Mouse (Mus musculus) forebrain, embryonic 10.5 days (tissue): ENCODE results near the gene Iqch. TPM values are rescaled to one million over a fixed set of nuclear protein-coding genes. Genes with fewer than 3 reads are reported as not detected.

Experiments
- DNase-seq: peaks from one replicate; pipeline ENCODE4 v3.0.0-alpha.2; 2017; ENCODE audit warnings: low spot score; ENCODE audit errors: extremely low spot score
- H3K27ac ChIP-seq: fragments of 300-500 bp; sonication (generic); 2 replicates; pipeline ENCODE4 v1.5.1; 2016; ENCODE audit warnings: mild to moderate bottlenecking
- H3K27me3 ChIP-seq: fragments of 300-500 bp; sonication (generic); 2 replicates; pipeline ENCODE4 v1.6.1; 2016; ENCODE audit warnings: mild to moderate bottlenecking; ENCODE audit not compliant: poor library complexity, severe bottlenecking
- H3K36me3 ChIP-seq: fragments of 300-500 bp; sonication (generic); replicated peaks from 2 replicates; pipeline ENCODE4 v1.6.1; 2016; ENCODE audit warnings: mild to moderate bottlenecking, moderate library complexity
- H3K4me1 ChIP-seq: fragments of 300-500 bp; sonication (generic); 2 replicates; pipeline ENCODE4 v1.6.1; 2016
- H3K4me3 ChIP-seq: fragments of 300-500 bp; sonication (generic); 2 replicates; pipeline ENCODE4 v1.5.1; 2016; ENCODE audit warnings: mild to moderate bottlenecking, moderate library complexity
- H3K9me3 ChIP-seq: fragments of 300-500 bp; sonication (generic); 2 replicates; pipeline ENCODE4 v1.6.1; 2016; ENCODE audit warnings: mild to moderate bottlenecking, moderate library complexity
- WGBS: fragments of 180-500 bp; shearing (Covaris S2); methylation state at CpG from one replicate; pipeline ENCODE4 v1.1.7; 2016; 5-methylcytosine and 5-hydroxymethylcytosine counted together
- polyA plus RNA-seq: library from polyadenylated mRNA; unstranded; fragments of >200 nt; fragmentation: Nextera tagmentation; extraction: Ambion mirVana; gene quantifications from 2 replicates; pipeline ENCODE4 v1.2.1, GENCODE M21; 2016

Iqch gene
- polyA plus RNA-seq, 1 experiment from 2014 or later: 0.04 TPM

DNA sequence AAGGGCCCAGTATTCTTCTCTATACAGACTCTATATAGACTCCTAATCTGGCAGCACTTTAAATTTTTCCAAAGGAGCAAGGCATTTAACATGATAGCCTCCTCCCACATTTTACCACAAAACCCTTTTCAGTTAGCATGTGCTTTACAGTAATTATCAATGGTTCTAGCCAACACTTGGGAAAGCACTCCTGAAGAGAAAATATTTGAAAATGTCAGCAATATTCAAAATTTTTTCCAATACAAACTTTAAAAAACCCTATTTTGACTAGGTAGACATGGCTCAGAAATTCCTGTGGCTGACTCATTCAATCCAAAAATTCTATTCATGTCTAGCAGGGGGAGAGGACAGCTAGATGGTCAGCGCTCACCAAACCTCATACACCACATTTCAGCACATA is 100.8 kb downstream of the Iqch start:
- no peaks in the 10 kb centered on the region for H3K4me1 ChIP-seq
- no peaks in the 10 kb centered on the region for H3K36me3 ChIP-seq
- peaks cover 18% of the 10 kb centered on the region; the same call in 1 of the 2 replicates for H3K27me3 ChIP-seq
- DNase-seq: no peak
- no peak overlapping the region for H3K4me3 ChIP-seq
- no peak overlapping the region for H3K27ac ChIP-seq
- WGBS: 76% methylated on average over 1 of the region's 1 CpGs
- no peaks in the 10 kb centered on the region for H3K9me3 ChIP-seq

DNA sequence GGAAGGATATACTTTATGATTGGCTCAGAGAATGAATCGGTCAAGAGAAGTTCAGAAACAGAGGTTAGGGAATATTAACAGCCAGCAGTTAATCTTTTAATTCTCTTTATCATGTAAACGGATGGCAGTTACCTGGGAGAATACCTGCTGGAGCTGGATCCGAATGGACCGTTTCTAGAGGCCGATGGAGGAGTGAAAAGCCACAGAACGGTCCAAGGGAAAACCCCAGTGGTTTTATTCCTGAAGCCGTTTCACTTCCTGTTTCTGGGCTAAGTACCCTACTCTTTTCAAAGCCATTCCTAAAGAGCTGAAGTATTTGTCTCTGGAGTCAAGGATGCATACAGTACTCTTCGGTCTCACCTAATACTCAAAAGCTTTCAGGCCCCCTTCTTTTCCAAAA is 102.4 kb downstream of the Iqch start:
- Histone ChIP-seq H3K27ac (no peak overlapping the region), H3K4me3 (no peak overlapping the region), H3K4me1 (no peaks in the 10 kb centered on the region), H3K27me3 (peaks cover 25% of the 10 kb centered on the region), H3K36me3 (no peaks in the 10 kb centered on the region), H3K9me3 (no peaks in the 10 kb centered on the region)
- WGBS: 84% methylated on average over 8 of the region's 8 CpGs
- no peak for DNase-seq

DNA sequence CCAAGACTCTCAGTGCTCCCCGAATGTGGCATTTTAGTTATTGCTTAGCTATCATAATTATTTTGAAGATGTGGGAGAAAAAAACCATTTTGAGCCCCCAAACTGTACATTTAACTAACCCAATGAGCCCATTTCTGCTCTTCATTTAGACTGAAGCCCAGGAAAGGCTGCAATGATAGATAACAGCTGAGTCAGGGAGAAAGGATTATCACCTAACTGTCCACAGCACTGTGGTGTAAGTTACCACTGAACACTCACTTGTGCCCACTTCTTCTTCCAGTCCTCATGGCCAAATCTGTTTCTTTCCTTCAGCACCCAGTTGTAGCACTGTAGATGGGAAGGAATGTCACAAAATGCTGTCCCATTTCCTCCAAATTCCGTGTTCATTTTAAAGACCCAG is 106.5 kb downstream of the Iqch start:
- no peak overlapping the region for H3K4me3 ChIP-seq
- no peaks in the 10 kb centered on the region for H3K36me3 ChIP-seq
- no peak for DNase-seq
- 82% methylated on average over 2 of the region's 2 CpGs for WGBS
- H3K4me1 ChIP-seq: peaks cover 10% of the 10 kb centered on the region
- H3K27ac ChIP-seq: no peak overlapping the region
- peaks cover 51% of the 10 kb centered on the region for H3K27me3 ChIP-seq
- no peaks in the 10 kb centered on the region for H3K9me3 ChIP-seq

DNA sequence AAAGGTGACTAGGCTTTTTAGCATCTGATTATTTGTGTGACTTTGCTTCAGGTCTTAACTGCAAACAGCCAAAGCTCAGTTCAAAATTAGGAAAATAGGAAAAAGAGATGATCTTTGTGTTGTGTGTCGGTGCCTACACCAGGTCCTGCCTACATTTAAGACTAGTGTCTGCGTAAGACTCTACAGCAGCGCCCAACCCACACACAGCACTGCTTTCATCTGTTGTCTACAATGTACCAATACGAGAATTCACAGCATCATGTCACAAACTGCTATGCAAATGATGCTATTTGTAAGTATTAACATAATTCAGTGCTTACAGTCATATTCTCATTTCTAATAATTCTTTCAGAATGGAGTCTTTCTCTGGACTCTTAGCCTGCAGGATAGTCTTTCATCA is 108.5 kb downstream of the Iqch start:
- 93% methylated on average over 4 of the region's 4 CpGs for WGBS
- H3K36me3 ChIP-seq: no peaks in the 10 kb centered on the region
- no peaks in the 10 kb centered on the region for H3K9me3 ChIP-seq
- DNase-seq: no peak
- H3K4me1 ChIP-seq: peaks cover 30% of the 10 kb centered on the region
- peaks cover 61% of the 10 kb centered on the region for H3K27me3 ChIP-seq
- H3K4me3 ChIP-seq: no peak overlapping the region
- no peak overlapping the region for H3K27ac ChIP-seq

DNA sequence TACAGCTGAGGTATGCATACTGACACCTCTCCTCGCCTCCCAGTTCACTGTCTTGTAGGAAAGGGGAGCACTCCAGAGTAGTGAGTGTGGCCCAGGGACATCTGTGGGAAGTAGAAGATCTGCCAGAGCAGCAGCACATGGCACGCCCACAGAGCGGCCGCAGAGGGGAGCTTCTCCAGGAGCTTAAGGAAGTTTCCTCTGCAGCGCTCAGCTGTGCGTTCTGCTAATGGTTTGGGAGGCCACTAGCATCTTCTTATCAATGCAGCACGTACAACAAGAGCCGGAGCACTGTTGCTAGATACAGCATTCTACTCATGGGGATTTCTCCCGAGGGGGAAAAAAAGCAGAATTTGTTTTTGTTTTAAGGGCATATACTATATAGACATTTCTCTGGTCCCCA is 110.0 kb downstream of the Iqch start:
- H3K27ac ChIP-seq: no peak overlapping the region
- peaks cover 76% of the 10 kb centered on the region for H3K27me3 ChIP-seq
- no peaks in the 10 kb centered on the region for H3K36me3 ChIP-seq
- no peak overlapping the region for H3K4me3 ChIP-seq
- H3K4me1 ChIP-seq: peaks cover 32% of the 10 kb centered on the region
- 34% methylated on average over 9 of the region's 9 CpGs for WGBS
- DNase-seq: no peak
- H3K9me3 ChIP-seq: no peaks in the 10 kb centered on the region

DNA sequence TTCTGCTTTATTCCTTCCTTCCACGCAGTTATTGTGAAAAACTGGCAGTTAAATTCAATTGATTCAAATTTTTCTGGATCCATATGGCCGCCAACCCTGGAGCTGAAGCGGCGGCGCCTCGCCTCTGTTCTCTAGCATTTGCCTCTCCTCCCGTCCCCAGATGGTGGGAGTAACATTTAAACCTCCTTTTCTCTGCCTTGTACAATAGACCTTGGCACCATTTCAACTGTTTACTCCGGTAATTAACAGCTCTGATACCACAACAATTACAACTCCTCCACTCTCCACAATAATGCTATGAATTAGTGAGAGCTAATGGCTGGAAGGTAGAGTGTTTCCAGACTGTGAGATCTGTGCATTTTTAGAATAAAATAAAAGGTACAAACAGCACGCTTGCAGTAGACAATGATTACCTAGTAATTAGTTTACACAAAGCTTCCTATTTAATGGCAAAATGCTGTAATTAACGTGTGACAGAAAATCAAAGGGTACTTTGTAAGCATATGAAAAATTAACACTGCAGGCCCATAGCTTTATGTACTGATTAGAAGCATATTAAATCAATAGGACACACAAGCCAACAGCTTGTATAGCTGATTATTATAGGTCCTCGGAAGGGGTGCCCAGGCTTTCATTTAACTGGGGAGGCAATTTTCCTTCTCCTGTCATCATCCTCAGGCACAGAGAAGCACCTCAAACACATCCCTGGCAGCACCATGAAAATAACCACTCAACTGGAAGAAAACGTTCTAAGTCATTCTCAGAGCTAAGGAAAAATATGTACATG is 111.6 kb downstream of the Iqch start:
- Histone ChIP-seq H3K36me3 (no peaks in the 10 kb centered on the region), H3K4me3 (no peak overlapping the region), H3K4me1 (peaks cover 32% of the 10 kb centered on the region), H3K27me3 (peaks cover 87% of the 10 kb centered on the region), H3K27ac (no peak overlapping the region), H3K9me3 (no peaks in the 10 kb centered on the region)
- 60% methylated on average over 12 of the region's 12 CpGs for WGBS
- DNase-seq: no peak

DNA sequence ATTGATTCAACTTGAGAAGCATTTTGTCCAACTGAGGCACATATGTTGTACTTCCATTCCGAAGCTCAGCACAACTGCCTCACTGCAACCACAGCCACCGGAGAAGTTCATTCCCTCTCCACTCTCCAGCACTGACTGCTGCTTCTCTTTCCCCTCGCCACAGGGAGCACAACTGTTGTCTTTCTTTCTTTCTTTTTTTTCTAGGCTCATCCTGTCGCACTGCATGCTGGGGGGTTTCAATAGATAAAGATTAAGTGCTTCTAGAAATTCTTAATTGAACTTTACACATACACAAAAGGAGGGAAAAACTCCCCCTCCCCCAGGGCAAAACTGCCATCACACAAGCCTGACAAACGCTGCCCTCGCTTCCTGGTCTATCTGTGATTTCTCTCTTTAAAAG is 113.1 kb downstream of the Iqch start:
- DNase-seq: no peak
- Histone ChIP-seq H3K27ac (no peak overlapping the region), H3K27me3 (peaks cover 90% of the 10 kb centered on the region), H3K4me3 (no peak overlapping the region), H3K36me3 (no peaks in the 10 kb centered on the region), H3K4me1 (peaks cover 32% of the 10 kb centered on the region), H3K9me3 (no peaks in the 10 kb centered on the region)
- 46% methylated on average over 6 of the region's 6 CpGs for WGBS

DNA sequence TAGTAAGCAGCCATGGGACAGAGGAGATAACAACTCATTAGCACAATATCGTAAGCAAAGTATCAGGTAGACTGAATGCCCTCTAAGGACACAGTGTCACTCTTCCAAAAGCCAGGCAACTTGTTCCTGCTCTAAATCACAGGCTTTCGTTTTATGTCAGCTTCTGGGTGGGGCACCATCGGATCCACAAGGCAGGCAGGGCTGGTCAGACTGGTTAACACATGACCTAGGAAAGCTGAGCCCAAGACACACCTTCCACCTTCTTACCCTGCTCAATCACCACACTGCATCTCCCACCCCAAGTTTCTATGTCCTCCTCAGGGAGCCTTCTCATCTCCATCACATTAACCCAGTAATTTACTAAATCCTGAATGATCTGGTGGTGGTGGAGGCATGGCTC is 136.7 kb downstream of the Iqch start:
- no peaks in the 10 kb centered on the region for H3K36me3 ChIP-seq
- H3K27ac ChIP-seq: no peak overlapping the region
- no peaks in the 10 kb centered on the region for H3K9me3 ChIP-seq
- H3K27me3 ChIP-seq: 0 out of 2 replicates have a peak, but pooled peaks cover 4% of the 10 kb centered on the region
- 87% methylated on average over 3 of the region's 3 CpGs for WGBS
- H3K4me3 ChIP-seq: no peak overlapping the region
- peaks cover 5% of the 10 kb centered on the region; the same call in 1 of the 2 replicates for H3K4me1 ChIP-seq
- no peak for DNase-seq

DNA sequence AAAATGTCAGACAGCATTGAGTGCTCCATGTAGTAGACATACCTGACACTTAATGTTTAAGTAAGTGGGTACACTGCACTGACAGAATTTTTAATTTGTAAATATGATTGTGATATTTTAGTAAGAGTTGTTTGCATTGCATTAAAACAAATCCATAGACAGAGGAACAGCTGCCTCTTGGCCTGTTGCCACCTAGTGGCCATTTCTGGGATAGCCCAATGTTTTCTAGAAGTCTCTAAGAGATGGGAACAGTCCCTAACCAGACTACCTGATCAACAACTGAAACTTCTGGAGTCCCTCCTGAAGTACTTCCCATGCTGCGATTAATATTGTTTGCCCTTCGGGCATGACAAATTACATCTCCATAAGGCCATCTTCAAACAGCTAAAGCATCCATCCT is 140.0 kb downstream of the Iqch start:
- Histone ChIP-seq H3K27ac (no peak overlapping the region), H3K36me3 (no peaks in the 10 kb centered on the region), H3K4me1 (peaks cover 5% of the 10 kb centered on the region; the same call in 1 of the 2 replicates), H3K4me3 (no peak overlapping the region), H3K27me3 (0 out of 2 replicates have a peak, but pooled peaks cover 4% of the 10 kb centered on the region), H3K9me3 (no peaks in the 10 kb centered on the region)
- DNase-seq: peak; percentile 35
- WGBS: 57% methylated on average over 2 of the region's 2 CpGs

DNA sequence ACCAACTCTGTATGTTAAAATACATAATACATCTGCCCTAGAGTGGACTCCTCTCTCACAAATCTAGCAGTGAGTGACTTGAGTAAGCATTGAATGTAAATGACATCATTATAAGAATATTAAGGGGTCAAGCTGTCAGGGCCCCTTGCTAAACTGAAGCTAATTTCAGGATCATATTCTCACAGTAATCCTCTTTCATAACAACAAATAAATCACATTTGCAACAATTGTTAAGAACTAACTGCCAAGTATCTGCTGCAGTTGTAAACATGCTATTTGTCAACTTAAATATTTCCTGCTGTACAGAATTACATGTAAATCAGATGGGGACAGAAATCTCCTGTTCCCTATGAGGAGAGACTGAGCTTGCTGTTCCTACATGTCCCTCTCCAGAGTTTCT is 145.9 kb downstream of the Iqch start:
- H3K4me3 ChIP-seq: no peak overlapping the region
- H3K4me1 ChIP-seq: no peaks in the 10 kb centered on the region
- no peak for DNase-seq

DNA sequence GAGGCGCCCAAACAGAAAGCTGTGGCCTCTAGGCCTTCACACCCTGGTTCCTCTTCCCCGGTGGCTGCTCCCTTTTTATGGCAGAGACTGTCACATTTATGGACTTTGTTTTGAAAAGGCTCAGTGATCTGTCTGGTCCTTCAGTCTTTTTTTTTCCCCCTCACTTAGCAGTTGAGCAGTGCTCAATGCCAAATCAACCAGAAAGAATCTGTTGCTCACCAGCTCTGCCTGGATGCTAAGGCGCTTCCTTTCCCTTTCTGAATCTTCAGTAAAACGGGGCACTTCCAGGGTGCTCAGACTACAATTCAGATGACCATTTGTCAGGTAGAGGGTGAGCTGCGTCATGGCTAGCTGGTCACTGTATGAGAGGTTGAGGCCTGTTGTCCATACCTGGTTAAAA is 148.0 kb downstream of the Iqch start:
- no peaks in the 10 kb centered on the region for H3K27me3 ChIP-seq
- 82% methylated on average over 5 of the region's 5 CpGs for WGBS
- no peak overlapping the region for H3K27ac ChIP-seq
- H3K4me1 ChIP-seq: no peaks in the 10 kb centered on the region
- no peak for DNase-seq
- H3K9me3 ChIP-seq: no peaks in the 10 kb centered on the region
- no peaks in the 10 kb centered on the region for H3K36me3 ChIP-seq
- no peak overlapping the region for H3K4me3 ChIP-seq

More for the DNA sequence above, 145.9 kb downstream of the Iqch start:
- H3K9me3 ChIP-seq: no peaks in the 10 kb centered on the region
- no peaks in the 10 kb centered on the region for H3K36me3 ChIP-seq
- no peak overlapping the region for H3K27ac ChIP-seq
- H3K27me3 ChIP-seq: no peaks in the 10 kb centered on the region

DNA sequence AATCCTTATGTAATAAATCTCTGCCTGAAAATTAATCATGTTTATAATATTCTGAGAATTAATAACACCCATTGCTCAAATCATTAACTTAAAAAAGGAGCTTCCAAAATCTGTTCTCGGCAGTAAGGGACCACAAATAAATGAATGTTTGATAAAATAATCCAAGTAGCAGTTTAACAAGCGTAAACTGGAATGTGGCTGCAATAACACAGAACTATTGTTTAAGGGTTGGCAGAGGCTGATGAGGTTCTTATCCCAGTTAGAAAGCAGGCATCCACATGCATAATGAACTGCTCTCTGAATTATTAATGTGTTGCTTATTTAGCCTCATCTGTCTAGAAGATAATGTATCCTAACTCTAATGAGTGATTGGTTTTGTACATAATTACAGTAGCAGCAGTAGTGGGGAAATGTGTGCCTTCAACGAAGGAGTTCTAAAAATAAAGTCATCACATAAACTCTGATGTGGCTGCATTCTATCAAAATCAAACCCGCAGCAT is 151.7 kb downstream of the Iqch start:
- no peaks in the 10 kb centered on the region for H3K36me3 ChIP-seq
- H3K4me3 ChIP-seq: no peak overlapping the region
- WGBS: 83% methylated on average over 4 of the region's 4 CpGs
- H3K9me3 ChIP-seq: no peaks in the 10 kb centered on the region
- no peaks in the 10 kb centered on the region for H3K27me3 ChIP-seq
- H3K4me1 ChIP-seq: no peaks in the 10 kb centered on the region
- no peak overlapping the region for H3K27ac ChIP-seq
- DNase-seq: no peak

DNA sequence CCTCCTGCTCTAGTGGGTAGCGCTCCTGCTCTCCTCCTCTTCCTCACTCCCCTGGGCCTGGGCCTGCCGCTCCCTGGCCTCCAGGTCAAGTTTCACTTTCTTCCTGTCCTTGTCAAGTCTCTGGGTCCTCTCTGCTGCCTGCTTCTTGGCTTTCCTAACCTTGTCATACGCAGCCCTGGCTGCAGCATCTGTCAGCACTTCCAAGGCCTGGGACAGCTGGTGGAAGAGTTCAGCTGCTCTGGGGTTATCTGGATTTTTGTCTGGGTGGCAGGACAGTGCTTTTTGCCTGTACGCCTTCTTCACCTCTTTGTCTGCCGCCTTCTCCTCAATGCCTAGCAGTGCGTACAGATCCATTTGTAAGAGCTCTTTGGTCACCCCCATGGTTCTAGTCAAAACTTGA is 158.6 kb downstream of the Iqch start:
- H3K27ac ChIP-seq: no peak overlapping the region
- 84% methylated on average over 6 of the region's 6 CpGs for WGBS
- H3K27me3 ChIP-seq: no peaks in the 10 kb centered on the region
- H3K4me3 ChIP-seq: no peak overlapping the region
- DNase-seq: no peak
- no peaks in the 10 kb centered on the region for H3K4me1 ChIP-seq
- no peaks in the 10 kb centered on the region for H3K9me3 ChIP-seq
- no peaks in the 10 kb centered on the region for H3K36me3 ChIP-seq
